Mouse (Mus musculus) intestine, embryonic 15.5 days (tissue): ENCODE results near the gene Gm20388. TPM values are rescaled to one million over a fixed set of nuclear protein-coding genes. Genes with fewer than 3 reads are reported as not detected.
"Not testable (repeated sequence)": the region's sequence is repeated elsewhere in the genome, so short reads cannot be mapped to it uniquely, and the experiment has no call there.

Experiments
- ATAC-seq: fragments of 200-750 bp; cut with Nextera tagmentation; 2 replicates; pipeline ENCODE4 v1.8.0; 2017; ENCODE audit warnings: moderate TSS enrichment, moderate library complexity
- H3K27ac ChIP-seq: fragments of 300-500 bp; sonication (generic); 2 replicates; pipeline ENCODE4 v1.5.1; 2015; ENCODE audit warnings: mild to moderate bottlenecking, inconsistent platforms
- H3K27me3 ChIP-seq: fragments of 300-500 bp; sonication (generic); replicated peaks from 2 replicates; pipeline ENCODE4 v1.6.1; 2015; ENCODE audit warnings: inconsistent platforms
- H3K36me3 ChIP-seq: fragments of 300-500 bp; sonication (generic); 2 replicates; pipeline ENCODE4 v1.6.1; 2015; ENCODE audit warnings: inconsistent platforms
- H3K4me1 ChIP-seq: fragments of 300-500 bp; sonication (generic); replicated peaks from 2 replicates; pipeline ENCODE4 v1.6.1; 2015; ENCODE audit warnings: inconsistent platforms
- H3K4me2 ChIP-seq: fragments of 300-500 bp; sonication (generic); replicated peaks from 2 replicates; pipeline ENCODE4 v1.6.1; 2015; ENCODE audit warnings: mild to moderate bottlenecking, inconsistent platforms
- H3K4me3 ChIP-seq: fragments of 300-500 bp; sonication (generic); replicated peaks from 2 replicates; pipeline ENCODE4 v1.5.1; 2015; ENCODE audit warnings: inconsistent platforms
- H3K9ac ChIP-seq: fragments of 300-500 bp; sonication (generic); 2 replicates; pipeline ENCODE4 v1.6.1; 2015; ENCODE audit warnings: inconsistent platforms
- H3K9me3 ChIP-seq: fragments of 300-500 bp; sonication (generic); 2 replicates; pipeline ENCODE4 v1.6.1; 2016; ENCODE audit warnings: inconsistent platforms
- WGBS: fragments of 180-500 bp; shearing (Covaris S2); methylation state at CpG from one replicate; pipeline ENCODE4 v1.1.7; 2015; 5-methylcytosine and 5-hydroxymethylcytosine counted together
- polyA plus RNA-seq: library from polyadenylated mRNA; unstranded; fragments of >200 nt; fragmentation: Nextera tagmentation; extraction: Ambion mirVana; gene quantifications from 2 replicates; pipeline ENCODE4 v1.2.1, GENCODE M21; 2015

The Gm20388 gene
- polyA plus RNA-seq, 1 experiment from 2014 or later, result not detected

- no peaks in the 10 kb centered on the region for H3K9me3 ChIP-seq
- H3K9ac ChIP-seq, result no peak overlapping the region
- no peak overlapping the region for H3K27ac ChIP-seq
- peaks cover 12% of the 10 kb centered on the region; the same call in 1 of the 2 replicates for H3K4me1 ChIP-seq
- peaks cover 38% of the 10 kb centered on the region for H3K36me3 ChIP-seq
- no peak overlapping the region for H3K4me2 ChIP-seq
- H3K27me3 ChIP-seq, result no peaks in the 10 kb centered on the region
- ATAC-seq, result no peak
- no peak overlapping the region for H3K4me3 ChIP-seq
- WGBS, result 97% methylated on average over 7 of the region's 7 CpGs
Measured at GRCm38 (mm10) chr8:120673298-120673697, 762.7 kb downstream of the Gm20388 start.

- H3K36me3 ChIP-seq, result peaks cover 29% of the 10 kb centered on the region
- WGBS, result 76% methylated on average over 8 of the region's 8 CpGs
- no peaks in the 10 kb centered on the region for H3K27me3 ChIP-seq
- H3K4me2 ChIP-seq, result no peak overlapping the region
- no peak for ATAC-seq
- no peak overlapping the region for H3K4me3 ChIP-seq
- H3K27ac ChIP-seq, result no peak overlapping the region
- peaks cover 9% of the 10 kb centered on the region; the same call in 1 of the 2 replicates for H3K4me1 ChIP-seq
- H3K9me3 ChIP-seq, result no peaks in the 10 kb centered on the region
- no peak overlapping the region for H3K9ac ChIP-seq
Measured at GRCm38 (mm10) chr8:120675718-120676117, 765.1 kb downstream of the Gm20388 start.

- Histone ChIP-seq H3K9ac (no peak overlapping the region), H3K27ac (no peak overlapping the region), H3K4me2 (no peak overlapping the region), H3K4me1 (0 out of 2 replicates have a peak, but pooled peaks cover 7% of the 10 kb centered on the region), H3K27me3 (no peaks in the 10 kb centered on the region), H3K36me3 (peaks cover 6% of the 10 kb centered on the region), H3K9me3 (no peaks in the 10 kb centered on the region), H3K4me3 (no peak overlapping the region)
- 14% methylated on average over 10 of the region's 10 CpGs for WGBS
- ATAC-seq, result peak; percentile 8; the same call in 1 of the 2 replicates
Measured at GRCm38 (mm10) chr8:120678447-120678846, 767.8 kb downstream of the Gm20388 start.

- Histone ChIP-seq H3K27me3 (no peaks in the 10 kb centered on the region), H3K9ac (no peak overlapping the region), H3K4me2 (peak overlapping the region; percentile 8), H3K36me3 (no peaks in the 10 kb centered on the region), H3K4me3 (no peak overlapping the region), H3K27ac (peak overlapping the region; percentile 56; the same call in 1 of the 2 replicates), H3K4me1 (peaks cover 15% of the 10 kb centered on the region), H3K9me3 (no peaks in the 10 kb centered on the region)
- 39% methylated on average over 11 of the region's 11 CpGs for WGBS
- peak; percentile 79 for ATAC-seq
Measured at GRCm38 (mm10) chr8:120679629-120680387, 769.2 kb downstream of the Gm20388 start.

GRCm38 (mm10) chr8:120680405-120680804 is 769.8 kb downstream of the Gm20388 start:
- not testable (repeated sequence) for H3K4me3 ChIP-seq, H3K9me3 ChIP-seq, ATAC-seq, H3K9ac ChIP-seq, H3K36me3 ChIP-seq, H3K27me3 ChIP-seq, H3K4me2 ChIP-seq
- 48% methylated on average over 7 of the region's 7 CpGs for WGBS
- Histone ChIP-seq H3K4me1 (peaks cover 21% of the 10 kb centered on the region), H3K27ac (0 out of 2 replicates have a peak overlapping the region, but pooled peaks have one; percentile 56)

- H3K4me1 ChIP-seq, result peaks cover 27% of the 10 kb centered on the region
- no peak overlapping the region for H3K4me3 ChIP-seq
- H3K9me3 ChIP-seq, result no peaks in the 10 kb centered on the region
- H3K9ac ChIP-seq, result no peak overlapping the region
- no peaks in the 10 kb centered on the region for H3K27me3 ChIP-seq
- H3K4me2 ChIP-seq, result no peak overlapping the region
- no peak overlapping the region for H3K27ac ChIP-seq
- H3K36me3 ChIP-seq, result no peaks in the 10 kb centered on the region
- no peak for ATAC-seq
- WGBS, result 78% methylated on average over 10 of the region's 10 CpGs
Measured at GRCm38 (mm10) chr8:120681113-120681512, 770.5 kb downstream of the Gm20388 start.

- no peaks in the 10 kb centered on the region for H3K9me3 ChIP-seq
- H3K27ac ChIP-seq, result peak overlapping the region; percentile 85
- H3K27me3 ChIP-seq, result no peaks in the 10 kb centered on the region
- peak; percentile 67 for ATAC-seq
- H3K4me2 ChIP-seq, result peak overlapping the region; percentile 26; the same call in 1 of the 2 replicates
- no peak overlapping the region for H3K9ac ChIP-seq
- 14% methylated on average over 10 of the region's 10 CpGs for WGBS
- no peaks in the 10 kb centered on the region for H3K36me3 ChIP-seq
- peaks cover 33% of the 10 kb centered on the region for H3K4me1 ChIP-seq
- no peak overlapping the region for H3K4me3 ChIP-seq
Measured at GRCm38 (mm10) chr8:120683602-120684001, 773.0 kb downstream of the Gm20388 start.

GRCm38 (mm10) chr8:120684082-120684481 is 773.4 kb downstream of the Gm20388 start:
- no peaks in the 10 kb centered on the region for H3K36me3 ChIP-seq
- peaks cover 35% of the 10 kb centered on the region for H3K4me1 ChIP-seq
- H3K27ac ChIP-seq, result peak overlapping the region; percentile 85
- no peaks in the 10 kb centered on the region; the same call in 1 of the 2 replicates for H3K27me3 ChIP-seq
- peak; percentile 69 for ATAC-seq
- peak overlapping the region; percentile 26; the same call in 1 of the 2 replicates for H3K4me2 ChIP-seq
- no peak overlapping the region for H3K9ac ChIP-seq
- H3K4me3 ChIP-seq, result no peak overlapping the region
- WGBS, result 51% methylated on average over 5 of the region's 5 CpGs
- no peaks in the 10 kb centered on the region for H3K9me3 ChIP-seq

GRCm38 (mm10) chr8:120685097-120685496 is 774.5 kb downstream of the Gm20388 start:
- 0 out of 2 replicates have a peak overlapping the region, but pooled peaks have one; percentile 3 for H3K4me2 ChIP-seq
- H3K9ac ChIP-seq, result no peak overlapping the region
- peak overlapping the region; percentile 85 for H3K27ac ChIP-seq
- WGBS, result 30% methylated on average over 5 of the region's 5 CpGs
- ATAC-seq, result peak; percentile 76
- H3K27me3 ChIP-seq, result no peaks in the 10 kb centered on the region; the same call in 1 of the 2 replicates
- H3K4me3 ChIP-seq, result no peak overlapping the region
- no peaks in the 10 kb centered on the region for H3K36me3 ChIP-seq
- H3K4me1 ChIP-seq, result peaks cover 30% of the 10 kb centered on the region
- no peaks in the 10 kb centered on the region for H3K9me3 ChIP-seq

GRCm38 (mm10) chr8:120685591-120685990 is 775.0 kb downstream of the Gm20388 start:
- no peak overlapping the region for H3K4me3 ChIP-seq
- H3K27me3 ChIP-seq, result no peaks in the 10 kb centered on the region; the same call in 1 of the 2 replicates
- 0 out of 2 replicates have a peak overlapping the region, but pooled peaks have one; percentile 3 for H3K4me2 ChIP-seq
- 82% methylated on average over 8 of the region's 8 CpGs for WGBS
- no peak overlapping the region for H3K9ac ChIP-seq
- no peaks in the 10 kb centered on the region for H3K9me3 ChIP-seq
- H3K27ac ChIP-seq, result peak overlapping the region; percentile 85
- peaks cover 30% of the 10 kb centered on the region for H3K4me1 ChIP-seq
- no peaks in the 10 kb centered on the region for H3K36me3 ChIP-seq
- no peak for ATAC-seq

- H3K4me3 ChIP-seq, result no peak overlapping the region
- whole genome bisulfite sequencing, result 83% methylated on average over 13 of the region's 13 CpGs
- no peak overlapping the region for H3K9ac ChIP-seq
- ATAC-seq, result no peak
- H3K27ac ChIP-seq, result peak overlapping the region; percentile 85; the same call in 1 of the 2 replicates
- H3K27me3 ChIP-seq, result no peaks in the 10 kb centered on the region; the same call in 1 of the 2 replicates
- peaks cover 30% of the 10 kb centered on the region for H3K4me1 ChIP-seq
- H3K4me2 ChIP-seq, result no peak overlapping the region
- H3K36me3 ChIP-seq, result no peaks in the 10 kb centered on the region
- H3K9me3 ChIP-seq, result no peaks in the 10 kb centered on the region
Measured at GRCm38 (mm10) chr8:120686051-120686450, 775.4 kb downstream of the Gm20388 start.

GRCm38 (mm10) chr8:120686576-120686975 is 775.9 kb downstream of the Gm20388 start:
- WGBS, result 80% methylated on average over 5 of the region's 5 CpGs

More at GRCm38 (mm10) chr8:120686576-120686975, 775.9 kb downstream of the Gm20388 start:
- Histone ChIP-seq H3K9ac (no peak overlapping the region), H3K4me2 (no peak overlapping the region), H3K36me3 (no peaks in the 10 kb centered on the region), H3K27ac (no peak overlapping the region), H3K9me3 (no peaks in the 10 kb centered on the region), H3K27me3 (no peaks in the 10 kb centered on the region; the same call in 1 of the 2 replicates), H3K4me1 (peaks cover 30% of the 10 kb centered on the region), H3K4me3 (no peak overlapping the region)
- ATAC-seq, result no peak
